Mouse (Mus musculus) kidney, adult 2 months (tissue): ENCODE measurements around the gene Zcchc3.

Source experiments
- CTCF ChIP-seq: fragments of 200-500 bp; conservative IDR thresholded peaks from 2 replicates; pipeline ENCODE4 v1.5.1; 2011; ENCODE audit warnings: low read depth, mild to moderate bottlenecking, control low read depth, low read length, moderate library complexity, mixed read lengths; ENCODE audit not compliant: insufficient read depth, insufficient read length
- POLR2A ChIP-seq: fragments of 200-500 bp; IDR thresholded peaks from one replicate; pipeline ENCODE4 v1.6.1; 2011; ENCODE audit warnings: low read depth, low read length, control low read depth

DNA sequence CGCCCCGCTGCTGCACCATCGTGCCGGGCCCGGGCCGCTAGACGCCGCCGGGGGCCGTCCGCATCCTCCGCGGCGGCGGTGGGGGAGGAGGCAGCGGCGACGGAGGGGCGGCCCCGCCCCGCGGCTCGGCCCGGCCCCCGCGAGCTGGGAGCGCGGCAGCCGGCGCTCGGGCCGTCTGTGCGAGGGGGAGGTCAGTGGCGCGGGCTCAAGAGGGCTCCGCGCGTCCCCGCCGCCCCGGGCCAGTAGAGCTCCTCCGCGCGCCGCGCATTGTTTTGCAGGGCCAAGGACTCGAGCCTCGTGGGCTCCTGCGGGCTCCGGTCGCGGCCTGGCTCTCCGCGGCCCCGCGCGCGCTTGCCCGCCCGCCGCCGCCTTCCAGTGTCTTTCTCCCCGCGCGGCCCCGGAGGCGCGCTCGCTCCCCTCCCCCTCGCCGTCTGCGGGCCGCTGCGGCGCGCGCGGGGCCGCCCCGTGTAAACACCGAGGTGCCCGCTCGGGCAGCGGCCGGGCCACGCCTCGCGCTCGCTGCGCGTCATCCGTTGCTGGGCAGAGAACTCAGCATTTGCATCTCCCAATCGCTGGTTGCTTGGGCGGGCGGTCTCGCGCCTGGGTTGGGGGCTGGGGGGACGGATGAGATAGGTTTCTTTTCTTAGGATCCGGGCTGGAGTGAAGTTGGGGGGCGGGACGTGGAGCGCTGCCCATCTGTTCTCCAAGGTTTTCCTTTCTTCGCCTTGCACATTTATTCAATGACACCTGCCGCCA lies 17.0 kb downstream of the Zcchc3 start, which contains the start of gene Sox12:
- TF ChIP-seq CTCF = no peak
- TF ChIP-seq POLR2A = no peak
